Mouse (Mus musculus) limb, embryonic 13.5 days (tissue): ENCODE measurements around the gene Bcan. TPM values are rescaled to one million over a fixed set of nuclear protein-coding genes. Genes with fewer than 3 reads are reported as not detected.

Source experiments
- ATAC-seq: fragments of 200-750 bp; cut with Nextera tagmentation; 2 replicates; pipeline ENCODE4 v1.8.0; 2017; ENCODE audit warnings: low read depth, moderate number of reproducible peaks, moderate TSS enrichment; ENCODE audit not compliant: low FRiP score
- H3K27ac ChIP-seq: fragments of 300-500 bp; sonication (generic); 2 replicates; pipeline ENCODE4 v1.5.1; 2015; ENCODE audit warnings: inconsistent platforms, mild to moderate bottlenecking, moderate library complexity
- H3K27me3 ChIP-seq: fragments of 300-500 bp; sonication (generic); 2 replicates; pipeline ENCODE4 v1.6.1; 2015; ENCODE audit warnings: mild to moderate bottlenecking, inconsistent platforms
- H3K36me3 ChIP-seq: fragments of 300-500 bp; sonication (generic); 2 replicates; pipeline ENCODE4 v1.6.1; 2015; ENCODE audit warnings: inconsistent platforms, mild to moderate bottlenecking, moderate library complexity
- H3K4me1 ChIP-seq: fragments of 300-500 bp; sonication (generic); 2 replicates; pipeline ENCODE4 v1.6.1; 2015; ENCODE audit warnings: inconsistent platforms
- H3K4me2 ChIP-seq: fragments of 300-500 bp; sonication (generic); replicated peaks from 2 replicates; pipeline ENCODE4 v1.6.1; 2015; ENCODE audit warnings: inconsistent platforms, mild to moderate bottlenecking, moderate library complexity
- H3K4me3 ChIP-seq: fragments of 300-500 bp; sonication (generic); 2 replicates; pipeline ENCODE4 v1.5.1; 2015; ENCODE audit warnings: moderate library complexity, mild to moderate bottlenecking, inconsistent platforms
- H3K9ac ChIP-seq: fragments of 300-500 bp; sonication (generic); 2 replicates; pipeline ENCODE4 v1.6.1; 2015; ENCODE audit warnings: mild to moderate bottlenecking, inconsistent platforms
- H3K9me3 ChIP-seq: fragments of 300-500 bp; sonication (generic); 2 replicates; pipeline ENCODE4 v1.6.1; 2016; ENCODE audit warnings: inconsistent platforms
- WGBS: fragments of 180-500 bp; shearing (Covaris S2); methylation state at CpG from one replicate; pipeline ENCODE4 v1.1.7; 2015; 5-methylcytosine and 5-hydroxymethylcytosine counted together
- polyA plus RNA-seq: library from polyadenylated mRNA; unstranded; fragments of >200 nt; fragmentation: Nextera tagmentation; extraction: Ambion mirVana; gene quantifications from 2 replicates; pipeline ENCODE4 v1.2.1, GENCODE M21; 2015

Gene Bcan
- 0.57 and 0.59 TPM in 2 replicates for polyA plus RNA-seq

DNA sequence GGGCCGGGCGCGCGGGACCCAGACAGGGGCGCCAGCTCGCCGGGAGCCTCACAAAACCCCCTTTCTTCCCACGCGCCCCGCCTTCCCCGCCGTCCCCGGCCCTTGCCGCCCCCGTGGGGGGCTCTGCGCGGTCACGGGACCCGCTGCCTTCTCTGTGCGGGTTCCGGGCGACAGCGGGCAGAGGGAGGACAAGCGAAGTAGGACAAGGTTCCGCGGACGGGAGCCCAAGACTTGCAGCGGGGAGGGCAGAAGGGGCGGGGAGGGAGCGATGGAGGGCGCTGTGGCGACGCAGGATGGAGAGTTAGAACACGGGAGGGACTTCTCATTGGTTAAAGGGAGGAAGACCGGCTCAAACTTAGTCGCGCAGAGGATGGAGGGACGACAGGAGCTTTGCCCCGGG, at the start of gene Bcan:
TSS of gene Bcan (minus strand) at position 50 of the 400 bp plus-strand sequence.
- Histone ChIP-seq H3K4me1 (peaks cover 34% of the 10 kb centered on the region), H3K4me3 (peak within 1 kb of the TSS; percentile 48), H3K9me3 (peaks cover 5% of the 10 kb centered on the region), H3K9ac (peak within 1 kb of the TSS; percentile 5), H3K27ac (no peak within 1 kb of the TSS), H3K27me3 (peaks cover 99% of the 10 kb centered on the region), H3K4me2 (peak within 1 kb of the TSS; percentile 76), H3K36me3 (no peaks in the 10 kb centered on the region)
- 2% methylated on average over 36 of the region's 39 CpGs for WGBS
- ATAC-seq, result no peak

DNA sequence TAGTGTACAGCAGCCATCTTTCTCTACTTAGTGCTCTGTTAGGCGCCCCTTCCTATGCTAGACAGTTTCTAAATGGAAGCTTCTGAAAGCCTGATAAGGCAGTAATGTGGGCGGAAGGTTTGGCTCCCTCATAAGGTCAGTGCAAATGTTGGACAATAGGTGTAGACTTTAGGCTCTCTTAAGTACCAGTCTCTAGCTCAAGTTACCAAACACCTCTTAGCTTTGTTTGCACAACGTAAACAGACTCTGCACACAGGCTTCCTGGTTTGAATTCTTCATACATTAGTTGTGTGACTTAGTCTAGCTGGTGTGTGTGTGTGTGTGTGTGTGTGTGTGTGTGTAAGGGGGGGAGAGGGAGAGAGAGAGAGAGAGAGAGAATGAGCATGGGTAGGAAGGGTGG, 49.5 kb upstream of the Bcan start:
- Histone ChIP-seq H3K4me3 (no peak overlapping the region), H3K27me3 (no peaks in the 10 kb centered on the region), H3K9me3 (no peaks in the 10 kb centered on the region), H3K36me3 (peaks cover 44% of the 10 kb centered on the region), H3K4me1 (no peaks in the 10 kb centered on the region), H3K9ac (no peak overlapping the region), H3K27ac (no peak overlapping the region), H3K4me2 (no peak overlapping the region)
- no peak for ATAC-seq
- 82% methylated on average over 3 of the region's 3 CpGs for WGBS

DNA sequence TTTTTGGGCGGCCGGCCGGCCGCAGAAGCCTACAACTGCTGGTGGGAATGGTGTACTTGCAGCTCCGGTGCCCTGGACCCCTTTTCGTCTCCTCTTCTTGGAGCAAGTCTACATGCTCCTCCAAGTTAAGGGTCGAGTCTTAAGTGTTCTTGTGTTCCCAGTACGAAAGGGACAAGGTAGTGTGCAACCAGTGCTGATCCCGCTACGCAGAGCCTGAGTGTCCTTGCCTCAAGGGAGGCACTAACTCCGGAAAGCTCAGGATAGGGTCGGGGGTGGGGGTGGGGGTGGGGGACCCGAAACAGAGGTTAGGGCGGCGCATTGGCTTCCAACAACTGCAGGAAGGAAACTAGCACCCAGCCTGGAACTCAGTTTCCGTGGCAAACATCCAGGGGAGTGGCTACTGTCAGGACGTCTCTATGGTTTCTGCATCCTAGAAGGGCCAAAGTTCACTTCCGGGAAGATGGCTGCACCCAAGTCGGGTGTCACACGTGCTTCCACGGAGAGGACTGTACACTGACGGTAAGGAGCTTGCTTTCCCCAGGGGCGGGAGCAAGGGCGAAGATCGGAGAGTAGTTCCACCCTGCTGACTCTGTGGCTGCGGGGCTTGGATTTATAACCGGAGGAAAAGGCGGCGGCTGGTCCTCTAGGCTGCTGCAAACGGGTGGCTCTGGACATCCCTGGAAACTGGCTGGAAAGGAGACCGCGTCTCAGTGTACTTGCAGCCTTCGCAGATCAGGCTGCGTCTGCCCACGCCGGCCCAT, 42.8 kb upstream of the Bcan start, which contains the start of gene Gpatch4:
TSS of gene Gpatch4 (plus strand) at position 448 of the 761 bp plus-strand sequence.
- Histone ChIP-seq H3K27me3 (peaks cover 13% of the 10 kb centered on the region), H3K4me3 (peak within 1 kb of the TSS; percentile 80), H3K9ac (peak within 1 kb of the TSS; percentile 74), H3K9me3 (no peaks in the 10 kb centered on the region), H3K4me2 (peak within 1 kb of the TSS; percentile 72), H3K4me1 (peaks cover 5% of the 10 kb centered on the region), H3K27ac (no peak within 1 kb of the TSS), H3K36me3 (no peaks in the 10 kb centered on the region)
- 10% methylated on average over 36 of the region's 36 CpGs for WGBS
- peak; percentile 92 for ATAC-seq

DNA sequence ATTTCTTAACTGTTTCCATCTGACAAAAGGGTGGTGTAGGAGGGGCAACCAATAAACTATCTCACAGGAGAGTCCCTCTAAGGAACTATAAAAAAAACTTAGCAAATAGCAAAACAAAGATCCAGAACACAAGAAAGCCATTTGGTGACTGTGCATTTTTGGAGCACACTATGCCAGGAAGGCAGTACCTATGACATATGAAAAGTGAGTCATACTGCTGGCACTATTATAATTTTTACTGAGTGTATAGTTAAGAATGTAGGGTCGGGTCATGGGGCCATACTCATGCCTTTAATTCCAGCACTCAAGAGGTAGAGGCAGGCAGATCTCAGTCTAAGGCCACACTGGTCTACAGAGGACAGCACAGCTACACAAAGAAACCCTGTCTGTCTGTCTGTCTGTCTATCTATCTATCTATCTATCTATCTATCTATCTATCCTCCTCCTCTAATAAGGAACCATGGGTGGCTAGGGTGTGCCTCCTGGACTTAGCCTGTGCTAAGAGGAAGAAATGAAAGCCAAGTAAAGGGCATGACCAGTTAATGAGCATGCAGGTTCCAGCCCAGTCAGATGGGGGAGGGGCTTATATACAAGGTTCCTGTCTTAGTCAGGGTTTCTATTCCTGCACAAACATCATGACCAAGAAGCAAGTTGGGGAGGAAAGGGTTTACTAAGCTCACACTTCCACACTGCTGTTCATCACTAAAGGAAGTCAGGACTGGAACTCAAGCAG, 35.7 kb upstream of the Bcan start:
- WGBS, result 72% methylated on average over 1 of the region's 1 CpGs
- no peak overlapping the region for H3K4me2 ChIP-seq
- no peaks in the 10 kb centered on the region for H3K36me3 ChIP-seq
- H3K4me3 ChIP-seq, result no peak overlapping the region
- peaks cover 68% of the 10 kb centered on the region for H3K27me3 ChIP-seq
- no peaks in the 10 kb centered on the region for H3K4me1 ChIP-seq
- no peak overlapping the region for H3K27ac ChIP-seq
- ATAC-seq, result no peak
- no peak overlapping the region for H3K9ac ChIP-seq
- no peaks in the 10 kb centered on the region for H3K9me3 ChIP-seq

DNA sequence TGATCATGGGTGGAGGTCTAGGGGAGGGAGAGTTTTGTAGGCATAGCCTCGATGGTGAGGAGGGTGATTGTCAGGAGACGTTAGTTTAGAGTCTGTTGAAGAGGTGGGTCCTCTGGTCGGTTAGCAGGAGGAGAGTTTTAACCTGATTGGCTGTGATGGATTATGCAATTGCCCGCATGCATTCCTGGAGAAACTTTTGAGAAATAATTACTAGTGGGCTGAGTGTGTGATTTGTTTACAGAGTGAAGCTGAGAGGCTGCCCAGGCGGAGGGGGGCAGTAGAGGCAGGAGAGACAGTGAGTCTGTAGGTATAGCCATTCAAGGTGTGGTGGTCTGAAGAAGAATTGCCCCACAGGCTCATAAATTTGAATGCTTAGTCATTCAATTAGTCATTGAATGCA, 33.5 kb upstream of the Bcan start:
- no peak for ATAC-seq
- H3K27me3 ChIP-seq, result peaks cover 78% of the 10 kb centered on the region
- no peak overlapping the region for H3K4me2 ChIP-seq
- no peak overlapping the region for H3K27ac ChIP-seq
- no peaks in the 10 kb centered on the region for H3K4me1 ChIP-seq
- WGBS, result 68% methylated on average over 5 of the region's 5 CpGs
- H3K9me3 ChIP-seq, result peaks cover under 1% of the 10 kb centered on the region; the same call in 1 of the 2 replicates
- no peak overlapping the region for H3K9ac ChIP-seq
- H3K4me3 ChIP-seq, result no peak overlapping the region
- H3K36me3 ChIP-seq, result no peaks in the 10 kb centered on the region

DNA sequence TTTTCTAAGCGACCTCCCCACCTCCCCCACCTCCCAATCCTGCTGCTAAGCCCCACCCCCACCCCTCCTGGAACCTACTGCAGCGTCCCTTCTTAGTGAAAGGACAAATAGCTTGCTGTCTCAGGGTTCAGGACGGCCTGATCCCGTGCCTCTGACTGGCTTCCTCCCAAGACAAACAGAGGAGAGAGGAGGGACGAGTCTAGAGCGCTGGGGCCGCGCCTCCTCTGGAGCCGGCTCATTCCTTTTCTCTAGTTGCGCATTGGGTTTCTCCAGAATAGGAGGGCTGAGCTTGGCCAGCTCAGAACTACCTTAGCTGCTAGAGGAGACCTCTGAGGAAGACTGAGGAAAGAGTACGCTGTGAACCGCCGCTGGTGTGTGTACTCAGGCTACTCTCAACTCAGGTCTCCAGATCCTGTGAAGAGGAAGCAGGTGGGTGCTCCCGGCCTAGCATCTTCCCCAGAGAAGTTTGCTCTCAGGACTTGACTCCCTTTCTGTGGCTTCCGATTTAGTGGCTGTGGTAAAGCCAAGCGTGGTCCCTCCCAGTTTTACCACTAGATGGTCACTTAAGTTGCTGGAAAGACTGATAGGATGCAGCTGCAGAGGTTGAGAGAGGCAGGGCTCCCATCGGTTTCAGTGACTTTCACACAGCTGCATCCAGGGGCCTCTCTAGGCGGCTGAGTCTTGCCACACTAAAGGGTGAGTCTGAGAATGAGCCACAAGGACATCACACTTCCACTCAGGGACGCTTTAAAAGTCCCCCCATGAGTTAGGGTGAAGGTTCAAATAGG, 30.8 kb upstream of the Bcan start:
- H3K4me2 ChIP-seq, result no peak overlapping the region
- H3K36me3 ChIP-seq, result no peaks in the 10 kb centered on the region
- H3K9ac ChIP-seq, result no peak overlapping the region
- H3K4me1 ChIP-seq, result no peaks in the 10 kb centered on the region
- H3K9me3 ChIP-seq, result peaks cover 7% of the 10 kb centered on the region; the same call in 1 of the 2 replicates
- peaks cover 84% of the 10 kb centered on the region for H3K27me3 ChIP-seq
- ATAC-seq, result no peak
- 17% methylated on average over 19 of the region's 19 CpGs for WGBS
- H3K4me3 ChIP-seq, result no peak overlapping the region
- no peak overlapping the region for H3K27ac ChIP-seq

DNA sequence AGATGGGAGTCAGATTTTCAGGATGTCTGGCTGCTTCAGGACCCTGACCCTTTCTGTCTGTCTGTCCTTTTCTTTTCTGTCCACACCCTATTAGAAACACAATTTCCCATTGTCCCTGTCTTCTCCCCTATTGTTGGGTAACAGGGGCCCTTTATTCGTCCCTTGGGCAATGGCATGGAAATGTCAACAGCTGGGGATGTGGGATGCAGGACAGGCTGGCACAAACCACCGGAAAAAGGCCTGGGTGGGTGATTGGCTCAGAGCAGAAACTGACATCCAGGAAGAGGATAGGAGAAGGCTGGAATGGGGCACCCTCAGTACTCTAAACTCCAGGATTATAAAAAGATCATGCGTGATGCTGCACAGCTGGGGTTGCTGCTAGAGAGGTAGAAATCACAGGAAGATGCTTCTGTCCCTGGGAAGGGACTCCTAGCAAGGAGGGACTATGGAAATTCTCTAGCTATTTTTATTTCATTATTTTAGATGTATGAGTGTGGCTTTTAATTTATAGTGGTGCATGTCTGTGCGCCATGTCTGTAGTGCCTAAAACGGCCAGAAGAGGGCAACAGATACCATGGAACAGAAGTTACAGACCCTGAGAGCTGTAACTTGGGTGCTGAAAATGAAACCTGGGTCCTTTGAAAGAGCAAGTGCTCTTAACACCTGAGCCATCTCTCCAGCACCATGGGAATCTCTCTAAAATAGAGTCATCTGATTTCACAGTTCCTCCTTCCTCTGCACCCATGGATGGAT, 27.6 kb upstream of the Bcan start, which contains the start of gene Hapln2:
TSS of gene Hapln2 (minus strand) at position 150 of the 753 bp plus-strand sequence.
- no peak within 1 kb of the TSS for H3K4me3 ChIP-seq
- H3K9me3 ChIP-seq, result peaks cover 7% of the 10 kb centered on the region; the same call in 1 of the 2 replicates
- H3K4me1 ChIP-seq, result peaks cover 14% of the 10 kb centered on the region
- no peak for ATAC-seq
- H3K4me2 ChIP-seq, result no peak within 1 kb of the TSS
- no peak within 1 kb of the TSS for H3K9ac ChIP-seq
- no peaks in the 10 kb centered on the region for H3K36me3 ChIP-seq
- 53% methylated on average over 5 of the region's 5 CpGs for WGBS
- no peak within 1 kb of the TSS for H3K27ac ChIP-seq
- peaks cover 89% of the 10 kb centered on the region for H3K27me3 ChIP-seq

DNA sequence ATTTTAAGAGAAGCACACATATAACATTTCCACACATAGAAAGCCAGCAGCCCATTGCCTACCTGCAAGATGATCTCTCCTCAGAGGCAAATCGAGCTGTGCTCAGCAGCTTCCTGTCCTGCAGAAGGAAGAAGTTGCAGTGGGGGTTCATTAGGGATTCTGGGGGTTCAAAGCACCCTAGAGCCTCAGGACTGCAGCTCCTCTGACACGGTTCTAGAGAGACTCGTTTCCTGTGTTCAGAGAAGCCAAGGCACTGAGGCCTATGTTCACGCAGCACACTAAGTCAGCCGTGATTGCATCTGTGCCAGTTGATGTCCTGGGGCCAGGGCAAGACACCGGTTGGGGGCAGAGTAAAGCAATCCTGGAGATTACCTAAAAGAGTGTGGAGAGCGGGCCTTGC, 26.8 kb upstream of the Bcan start:
- no peak overlapping the region for H3K4me3 ChIP-seq
- H3K36me3 ChIP-seq, result no peaks in the 10 kb centered on the region
- peaks cover 89% of the 10 kb centered on the region for H3K27me3 ChIP-seq
- H3K9ac ChIP-seq, result no peak overlapping the region
- no peak overlapping the region for H3K27ac ChIP-seq
- peaks cover 7% of the 10 kb centered on the region; the same call in 1 of the 2 replicates for H3K9me3 ChIP-seq
- peaks cover 19% of the 10 kb centered on the region for H3K4me1 ChIP-seq
- ATAC-seq, result no peak
- 60% methylated on average over 7 of the region's 7 CpGs for WGBS
- H3K4me2 ChIP-seq, result no peak overlapping the region

DNA sequence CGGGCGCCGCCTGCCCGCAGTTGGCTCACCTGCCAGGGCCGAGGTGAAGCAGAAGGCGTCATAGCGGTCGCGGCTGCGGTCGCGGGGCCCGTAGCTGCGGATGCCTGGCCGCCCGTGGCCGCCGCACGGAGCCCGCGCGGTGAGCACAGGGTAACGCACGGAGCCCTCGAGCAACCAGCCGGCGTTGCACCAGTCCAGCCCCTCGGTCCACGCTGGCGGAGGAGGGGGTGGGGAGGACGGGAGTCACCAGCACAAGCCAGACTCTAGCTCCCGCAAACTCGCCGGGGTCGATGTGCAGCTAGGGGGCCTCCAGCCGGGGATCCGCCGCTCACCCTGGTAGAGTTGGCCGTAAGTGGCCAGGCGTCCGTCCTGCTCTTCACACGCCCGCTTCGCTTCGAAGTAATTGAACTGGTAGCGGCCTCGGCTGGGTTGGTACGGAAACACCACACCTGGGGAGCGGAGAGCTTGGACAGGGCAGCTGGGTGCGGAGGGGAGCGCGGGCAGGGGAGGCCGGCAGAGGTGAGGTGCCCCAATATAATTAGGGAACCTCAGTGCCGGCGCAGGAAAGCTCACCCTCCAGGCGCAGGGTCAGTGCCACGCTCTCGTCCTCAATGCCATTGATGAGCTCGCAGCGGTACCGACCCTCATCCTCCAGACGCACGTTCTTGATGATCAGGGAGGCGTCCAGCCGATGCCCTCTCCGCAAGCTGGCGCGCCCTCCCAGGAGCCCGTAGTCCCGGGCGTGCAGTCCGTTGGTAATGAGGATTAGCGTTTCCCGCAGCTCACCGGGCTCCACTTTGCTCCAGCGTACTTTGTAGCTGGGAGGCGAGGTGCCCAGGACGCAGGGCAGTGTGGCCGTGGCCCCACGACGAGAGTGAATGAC, 23.4 kb upstream of the Bcan start:
- peaks cover 19% of the 10 kb centered on the region for H3K4me1 ChIP-seq
- H3K4me3 ChIP-seq, result peak overlapping the region; percentile 57
- H3K36me3 ChIP-seq, result no peaks in the 10 kb centered on the region
- peaks cover 6% of the 10 kb centered on the region; the same call in 1 of the 2 replicates for H3K9me3 ChIP-seq
- peaks cover 84% of the 10 kb centered on the region for H3K27me3 ChIP-seq
- WGBS, result under 1% methylated on average over 75 of the region's 81 CpGs
- no peak overlapping the region for H3K27ac ChIP-seq
- H3K9ac ChIP-seq, result peak overlapping the region; percentile 61
- H3K4me2 ChIP-seq, result peak overlapping the region; percentile 98
- peak; percentile 57 for ATAC-seq

DNA sequence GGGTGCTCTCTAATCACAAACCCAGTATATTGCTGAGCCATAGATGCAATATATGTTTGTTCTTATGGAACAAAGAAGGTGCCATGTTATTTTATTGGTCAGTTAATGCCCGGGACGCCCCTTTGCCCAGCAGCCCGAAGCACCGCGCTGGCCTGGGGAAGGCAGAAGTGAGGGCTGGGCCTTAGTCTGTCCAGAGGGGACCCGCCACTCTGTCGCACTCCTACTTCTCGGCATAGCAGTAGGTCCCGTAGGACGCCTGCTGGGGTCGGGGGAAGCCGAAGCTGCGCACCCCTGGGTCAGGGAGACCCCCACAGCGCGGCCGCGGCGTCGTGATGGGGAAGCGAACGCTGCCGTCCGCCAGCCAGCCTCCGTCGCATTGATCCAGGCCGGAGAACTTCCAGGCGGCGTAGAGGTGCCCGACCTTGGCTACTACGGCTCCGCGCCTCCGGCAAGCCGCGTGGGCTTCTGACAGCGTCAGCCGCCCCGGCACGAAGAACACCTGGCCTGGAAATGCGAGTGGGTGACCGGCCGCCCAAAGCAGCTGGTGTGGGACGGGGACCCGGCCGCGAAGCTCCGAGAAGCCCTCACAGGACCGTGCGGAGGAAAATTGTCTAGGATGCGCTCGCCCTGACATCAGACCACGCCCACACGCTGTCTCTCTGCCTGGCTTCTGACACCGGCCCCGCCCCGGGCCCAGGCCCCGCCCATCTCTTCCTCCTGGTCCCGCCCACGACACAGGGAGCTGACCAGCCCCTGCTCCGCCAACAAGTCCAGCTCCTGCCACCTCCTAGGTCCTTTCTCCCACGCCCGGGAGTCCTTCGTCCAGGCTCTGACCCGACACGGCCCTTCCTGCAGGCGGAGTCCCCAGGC, 22.5 kb upstream of the Bcan start:
- H3K4me2 ChIP-seq, result peak overlapping the region; percentile 98
- no peak overlapping the region for H3K27ac ChIP-seq
- no peaks in the 10 kb centered on the region for H3K36me3 ChIP-seq
- peak overlapping the region; percentile 61 for H3K9ac ChIP-seq
- peaks cover 89% of the 10 kb centered on the region for H3K27me3 ChIP-seq
- peak; percentile 86 for ATAC-seq
- H3K4me1 ChIP-seq, result peaks cover 19% of the 10 kb centered on the region
- H3K9me3 ChIP-seq, result no peaks in the 10 kb centered on the region
- WGBS, result 1% methylated on average over 66 of the region's 66 CpGs
- H3K4me3 ChIP-seq, result peak overlapping the region; percentile 57
